Mouse (Mus musculus) kidney, adult 8-10 months (tissue): ENCODE measurements at regions not wholly inside any gene's neighbourhood (a gene's known extent, or its start where the extent isn't known, plus 50 kb on each side); places are given as distances from the start of the nearest gene placed in this dataset.

Experiments used
- DNase-seq, 2 experiments: peaks; one replicate each; pipeline ENCODE4 v3.0.0; 2022

- no peak for DNase-seq
Observed at GRCm38 (mm10) chr6:43914741-43915140, 248.7 kb upstream of the Tpk1 start.

GRCm38 (mm10) chr6:43885992-43886391, 219.9 kb upstream of the Tpk1 start:
- no peak for DNase-seq

GRCm38 (mm10) chr6:43876711-43877110, 210.6 kb upstream of the Tpk1 start:
- no peak for DNase-seq

- DNase-seq = no peak
Observed at GRCm38 (mm10) chr6:43859406-43859805, 193.3 kb upstream of the Tpk1 start.

GRCm38 (mm10) chr6:43857046-43857445, 191.0 kb upstream of the Tpk1 start:
- DNase-seq = no peak

- no peak for DNase-seq
Observed at GRCm38 (mm10) chr6:43853461-43853860, 187.4 kb upstream of the Tpk1 start.

- DNase-seq = peak in 1 of 2 experiments; percentile 19
Observed at GRCm38 (mm10) chr6:43851306-43851705, 185.2 kb upstream of the Tpk1 start.

GRCm38 (mm10) chr6:43838960-43839359, 172.9 kb upstream of the Tpk1 start:
- no peak for DNase-seq

GRCm38 (mm10) chr6:43829903-43830302, 163.8 kb upstream of the Tpk1 start:
- DNase-seq = no peak
